Mouse (Mus musculus) neural tube, embryonic 13.5 days (tissue): ENCODE measurements at regions not wholly inside any gene's neighbourhood (a gene's known extent, or its start where the extent isn't known, plus 50 kb on each side); places are given as distances from the start of the nearest gene placed in this dataset.
"Not testable (repeated sequence)": the region's sequence is repeated elsewhere in the genome, so short reads cannot be mapped to it uniquely, and the experiment has no call there.

Source experiments
- ATAC-seq: fragments of 200-750 bp; cut with Nextera tagmentation; 2 replicates; pipeline ENCODE4 v1.8.0; 2017; ENCODE audit warnings: low read depth, mild to moderate bottlenecking, moderate TSS enrichment, moderate library complexity
- H3K27ac ChIP-seq: fragments of 300-500 bp; sonication (generic); replicated peaks from 2 replicates; pipeline ENCODE4 v1.5.1; 2015; ENCODE audit warnings: moderate library complexity, mild to moderate bottlenecking, inconsistent platforms
- H3K27me3 ChIP-seq: fragments of 300-500 bp; sonication (generic); 2 replicates; pipeline ENCODE4 v1.6.1; 2015; ENCODE audit warnings: mild to moderate bottlenecking, inconsistent platforms
- H3K36me3 ChIP-seq: fragments of 300-500 bp; sonication (generic); 2 replicates; pipeline ENCODE4 v1.6.1; 2015; ENCODE audit warnings: mild to moderate bottlenecking, inconsistent platforms
- H3K4me1 ChIP-seq: fragments of 300-500 bp; sonication (generic); replicated peaks from 2 replicates; pipeline ENCODE4 v1.6.1; 2015; ENCODE audit warnings: inconsistent platforms
- H3K4me2 ChIP-seq: fragments of 300-500 bp; sonication (generic); 2 replicates; pipeline ENCODE4 v1.6.1; 2015; ENCODE audit warnings: inconsistent platforms, mild to moderate bottlenecking, moderate library complexity
- H3K4me3 ChIP-seq: fragments of 300-500 bp; sonication (generic); 2 replicates; pipeline ENCODE4 v1.5.1; 2015; ENCODE audit warnings: mild to moderate bottlenecking, inconsistent platforms
- H3K9ac ChIP-seq: fragments of 300-500 bp; sonication (generic); 2 replicates; pipeline ENCODE4 v1.6.1; 2015; ENCODE audit warnings: moderate library complexity, mild to moderate bottlenecking, inconsistent platforms
- H3K9me3 ChIP-seq: fragments of 300-500 bp; sonication (generic); 2 replicates; pipeline ENCODE4 v1.6.1; 2016; ENCODE audit warnings: inconsistent platforms
- WGBS: fragments of 180-500 bp; shearing (Covaris S2); methylation state at CpG from one replicate; pipeline ENCODE4 v1.1.7; 2015; 5-methylcytosine and 5-hydroxymethylcytosine counted together

DNA sequence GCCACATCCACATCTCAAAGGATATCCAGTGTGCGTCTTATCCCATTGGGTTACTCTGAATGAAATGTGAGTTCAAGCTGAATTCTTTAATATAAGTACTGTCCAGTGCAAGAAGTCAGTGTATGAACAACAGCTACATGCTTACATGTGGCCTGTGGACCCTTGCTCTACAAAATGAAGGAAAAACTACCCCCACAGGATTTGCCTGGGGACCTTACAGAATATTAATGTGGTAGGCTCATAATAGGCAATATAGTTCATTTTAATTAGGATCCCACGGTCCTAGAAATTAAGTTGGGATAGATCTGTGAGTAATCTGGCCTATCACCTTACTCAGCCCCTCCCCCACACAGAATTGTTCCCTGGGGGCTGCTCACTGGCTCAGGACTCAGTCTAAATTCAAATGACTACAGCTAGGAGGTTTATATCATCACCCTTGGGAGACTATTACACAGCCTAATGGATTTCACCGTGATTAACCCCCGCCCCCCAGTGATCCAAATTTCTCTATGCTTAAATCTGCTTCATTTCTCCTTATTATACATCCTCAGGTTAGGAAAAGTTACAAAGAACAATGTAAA, 145.4 kb upstream of the 1700025G04Rik start:
- H3K9me3 ChIP-seq: no peaks in the 10 kb centered on the region
- ATAC-seq: peak; percentile 77
- H3K4me2 ChIP-seq: no peak overlapping the region
- H3K27me3 ChIP-seq: no peaks in the 10 kb centered on the region
- WGBS: 38% methylated on average over 4 of the region's 4 CpGs
- peaks cover 22% of the 10 kb centered on the region for H3K4me1 ChIP-seq
- H3K9ac ChIP-seq: no peak overlapping the region
- no peak overlapping the region for H3K4me3 ChIP-seq
- peak overlapping the region; percentile 42 for H3K27ac ChIP-seq
- no peaks in the 10 kb centered on the region for H3K36me3 ChIP-seq

DNA sequence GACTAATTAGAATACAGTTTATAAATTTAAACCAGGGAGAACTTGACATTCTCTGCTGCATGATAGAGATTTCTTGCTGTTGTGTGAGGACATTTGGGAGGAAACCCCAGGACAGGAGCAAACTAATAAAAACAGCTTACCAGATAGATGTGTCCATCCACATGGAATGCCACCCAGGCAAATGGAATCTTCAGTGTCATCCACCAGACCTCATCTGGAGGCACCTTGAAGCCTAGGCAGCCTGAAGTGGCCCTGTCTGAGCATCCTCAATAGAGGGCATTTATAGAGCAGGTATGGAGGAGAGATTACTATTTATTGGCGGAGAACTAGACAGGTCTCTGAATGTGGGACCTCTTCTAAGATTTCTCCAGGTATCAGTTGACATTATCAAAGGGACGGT, 144.8 kb upstream of the 1700025G04Rik start:
- Histone ChIP-seq H3K27ac (peak overlapping the region; percentile 42), H3K36me3 (no peaks in the 10 kb centered on the region), H3K4me3 (no peak overlapping the region), H3K9ac (no peak overlapping the region), H3K4me1 (peaks cover 25% of the 10 kb centered on the region), H3K4me2 (no peak overlapping the region), H3K9me3 (no peaks in the 10 kb centered on the region), H3K27me3 (no peaks in the 10 kb centered on the region)
- ATAC-seq: peak; percentile 10; the same call in 1 of the 2 replicates
- WGBS: 90% methylated on average over 2 of the region's 2 CpGs

DNA sequence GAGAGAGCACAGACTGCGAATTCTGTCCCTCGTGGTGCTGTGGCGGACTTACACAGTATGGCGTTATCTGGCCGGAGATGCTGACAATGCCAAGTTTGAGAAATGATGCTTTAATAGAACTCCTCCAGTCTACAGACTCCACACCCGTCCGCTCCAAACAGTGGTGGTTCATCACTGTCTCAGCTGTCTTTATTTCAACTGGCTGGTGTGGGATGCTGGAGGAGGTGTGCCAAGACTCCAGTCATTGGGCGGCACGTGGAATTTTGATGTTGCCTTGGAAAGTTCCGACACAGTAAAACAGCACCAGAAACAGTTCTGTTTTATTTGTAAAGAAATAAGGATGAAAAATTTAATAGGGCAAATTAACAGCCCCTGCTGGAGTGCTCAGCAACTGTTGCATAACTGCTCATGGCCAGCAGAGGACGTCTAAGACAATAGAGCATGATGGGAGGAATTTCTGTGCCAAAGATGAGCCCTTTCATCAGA, 141.8 kb upstream of the 1700025G04Rik start:
- no peak for ATAC-seq
- WGBS: 70% methylated on average over 11 of the region's 11 CpGs
- Histone ChIP-seq H3K4me3 (no peak overlapping the region), H3K27ac (no peak overlapping the region), H3K4me1 (peaks cover 31% of the 10 kb centered on the region), H3K4me2 (no peak overlapping the region), H3K36me3 (no peaks in the 10 kb centered on the region), H3K27me3 (no peaks in the 10 kb centered on the region), H3K9ac (no peak overlapping the region), H3K9me3 (no peaks in the 10 kb centered on the region)

DNA sequence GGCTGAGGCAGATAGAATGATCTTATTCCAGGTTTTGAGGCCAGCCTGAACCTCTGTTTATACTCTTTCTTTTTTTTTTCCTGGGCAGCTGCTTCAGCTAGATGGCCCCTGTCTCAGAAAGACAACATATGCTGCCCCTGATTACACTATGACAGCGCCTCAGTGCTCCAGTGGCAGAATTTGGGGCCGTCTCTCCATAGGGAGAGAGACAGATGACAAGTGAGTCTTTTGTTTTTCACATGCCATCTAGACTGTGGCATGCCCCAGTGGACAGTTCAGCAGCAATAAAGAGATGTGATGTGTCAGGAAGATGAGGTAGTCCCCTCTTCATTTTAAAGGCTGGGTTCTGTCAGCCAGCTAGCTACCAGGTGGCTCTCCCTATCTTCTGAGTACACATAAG, 139.8 kb upstream of the 1700025G04Rik start:
- Histone ChIP-seq H3K4me1 (peaks cover 14% of the 10 kb centered on the region), H3K9me3 (no peaks in the 10 kb centered on the region), H3K4me2 (no peak overlapping the region), H3K27me3 (no peaks in the 10 kb centered on the region), H3K4me3 (no peak overlapping the region), H3K9ac (no peak overlapping the region), H3K27ac (no peak overlapping the region), H3K36me3 (no peaks in the 10 kb centered on the region)
- no peak for ATAC-seq
- WGBS: 42% methylated on average over 2 of the region's 2 CpGs

DNA sequence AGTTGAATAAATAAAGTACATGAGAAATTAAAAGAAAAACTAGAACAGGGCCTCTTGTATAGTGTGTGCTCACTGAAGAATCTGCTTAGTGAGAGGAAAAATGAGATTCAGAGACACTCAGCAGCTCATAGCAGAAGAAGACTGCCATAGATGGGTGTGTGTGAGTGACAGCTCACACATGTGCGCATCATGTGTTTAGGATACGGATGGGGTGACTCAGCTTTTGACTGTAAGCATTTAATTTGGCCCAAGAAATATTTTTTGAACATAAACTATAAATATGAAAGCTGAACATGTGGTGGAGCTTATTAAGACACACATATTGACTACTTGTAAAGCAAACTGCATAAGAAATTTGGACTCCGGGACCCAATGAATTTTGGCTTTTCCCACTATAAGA, 136.1 kb upstream of the 1700025G04Rik start:
- H3K9me3 ChIP-seq: no peaks in the 10 kb centered on the region
- WGBS: 92% methylated on average over 3 of the region's 3 CpGs
- H3K27ac ChIP-seq: no peak overlapping the region
- no peak overlapping the region for H3K4me2 ChIP-seq
- H3K36me3 ChIP-seq: no peaks in the 10 kb centered on the region
- no peak overlapping the region for H3K9ac ChIP-seq
- H3K4me3 ChIP-seq: no peak overlapping the region
- no peaks in the 10 kb centered on the region for H3K27me3 ChIP-seq
- H3K4me1 ChIP-seq: peaks cover 9% of the 10 kb centered on the region
- ATAC-seq: no peak

DNA sequence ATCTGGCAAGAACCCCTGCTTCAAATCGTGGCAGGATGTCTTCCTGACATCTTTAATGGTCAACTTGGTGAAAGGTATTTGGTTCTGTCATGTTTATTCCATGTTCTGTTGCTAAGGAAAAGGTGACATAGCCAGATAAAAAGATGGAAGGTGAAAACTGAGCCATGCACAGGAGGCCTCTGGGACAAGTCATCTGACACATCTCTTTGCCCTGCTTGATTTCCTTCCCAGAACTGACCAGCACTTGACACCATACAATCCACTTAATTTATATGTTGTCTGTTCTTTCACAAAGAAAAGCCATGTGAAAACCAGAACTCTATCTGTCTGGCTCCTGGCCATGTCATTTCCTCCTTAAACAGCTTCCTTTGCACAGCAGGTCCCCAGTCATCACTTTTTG, 133.7 kb upstream of the 1700025G04Rik start:
- no peaks in the 10 kb centered on the region for H3K27me3 ChIP-seq
- no peak for ATAC-seq
- no peaks in the 10 kb centered on the region for H3K36me3 ChIP-seq
- no peak overlapping the region for H3K27ac ChIP-seq
- WGBS: 68% methylated on average over 1 of the region's 1 CpGs
- no peak overlapping the region for H3K4me2 ChIP-seq
- H3K4me1 ChIP-seq: no peaks in the 10 kb centered on the region
- no peaks in the 10 kb centered on the region for H3K9me3 ChIP-seq
- H3K9ac ChIP-seq: no peak overlapping the region
- no peak overlapping the region for H3K4me3 ChIP-seq

DNA sequence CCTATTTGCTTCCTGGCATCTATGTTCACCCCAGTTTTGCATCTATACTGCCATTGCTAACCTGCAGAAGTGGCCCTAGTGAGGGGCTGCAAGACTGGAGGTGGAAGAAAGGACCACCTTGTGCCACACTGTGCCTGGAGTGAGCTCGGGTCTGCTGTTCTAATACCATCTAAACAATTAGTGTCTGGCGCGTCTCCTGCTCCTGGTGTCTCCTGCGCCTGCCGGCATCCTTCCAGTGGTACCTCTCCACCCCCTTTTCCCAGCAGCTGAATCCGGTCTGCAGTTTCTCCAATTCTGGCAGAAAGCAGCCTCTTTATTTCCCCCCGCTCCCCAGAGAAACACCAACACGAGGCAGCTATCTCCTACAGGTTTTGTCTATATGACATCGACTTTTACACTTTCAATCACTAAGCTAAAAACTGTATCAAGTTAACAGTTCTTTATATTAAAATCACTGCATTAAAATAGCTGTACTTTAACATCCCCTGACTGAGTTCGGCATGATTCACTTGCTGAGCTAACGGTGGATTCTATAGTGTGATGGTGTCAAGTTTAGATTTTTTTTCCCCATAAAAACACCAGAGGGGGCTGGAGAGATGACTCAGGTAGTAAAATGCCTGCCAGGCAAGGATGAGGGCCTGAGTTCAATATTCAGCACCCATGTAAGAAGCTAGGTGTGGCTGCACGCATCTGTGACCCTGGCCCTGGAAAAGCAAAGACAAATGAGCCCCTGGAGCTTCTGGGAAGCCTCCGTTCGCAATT, 131.1 kb upstream of the 1700025G04Rik start:
- H3K27ac ChIP-seq: no peak overlapping the region
- H3K4me1 ChIP-seq: no peaks in the 10 kb centered on the region
- H3K27me3 ChIP-seq: no peaks in the 10 kb centered on the region
- H3K4me2 ChIP-seq: no peak overlapping the region
- ATAC-seq: no peak
- H3K4me3 ChIP-seq: no peak overlapping the region
- no peaks in the 10 kb centered on the region for H3K9me3 ChIP-seq
- H3K9ac ChIP-seq: no peak overlapping the region
- 81% methylated on average over 14 of the region's 14 CpGs for WGBS
- H3K36me3 ChIP-seq: no peaks in the 10 kb centered on the region

DNA sequence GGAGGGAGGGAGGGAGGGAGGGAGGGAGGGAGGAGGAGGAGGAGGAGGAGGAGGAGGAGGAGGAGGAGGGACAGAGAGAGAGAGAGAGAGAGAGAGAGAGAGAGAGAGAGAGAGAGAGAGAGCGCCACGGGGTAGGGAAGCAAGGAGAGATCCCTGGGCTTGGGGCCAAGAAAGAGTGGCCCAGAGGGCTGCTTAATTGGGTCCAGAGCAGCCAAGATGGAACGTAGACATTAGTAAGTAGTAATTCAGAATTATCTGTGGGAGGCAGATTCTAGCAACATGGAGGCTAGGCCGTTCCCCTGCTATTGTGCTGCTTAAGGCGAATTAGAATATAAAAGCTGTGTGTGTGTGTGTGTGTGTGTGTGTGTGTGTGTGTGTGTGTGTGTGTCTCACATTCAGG, 129.8 kb upstream of the 1700025G04Rik start:
- not testable (repeated sequence) for H3K9me3 ChIP-seq, H3K27ac ChIP-seq, H3K4me1 ChIP-seq, H3K9ac ChIP-seq, H3K36me3 ChIP-seq, H3K4me3 ChIP-seq, H3K4me2 ChIP-seq, H3K27me3 ChIP-seq
- peak; percentile 72; the same call in 1 of the 2 replicates for ATAC-seq
- WGBS: 37% methylated on average over 5 of the region's 5 CpGs

DNA sequence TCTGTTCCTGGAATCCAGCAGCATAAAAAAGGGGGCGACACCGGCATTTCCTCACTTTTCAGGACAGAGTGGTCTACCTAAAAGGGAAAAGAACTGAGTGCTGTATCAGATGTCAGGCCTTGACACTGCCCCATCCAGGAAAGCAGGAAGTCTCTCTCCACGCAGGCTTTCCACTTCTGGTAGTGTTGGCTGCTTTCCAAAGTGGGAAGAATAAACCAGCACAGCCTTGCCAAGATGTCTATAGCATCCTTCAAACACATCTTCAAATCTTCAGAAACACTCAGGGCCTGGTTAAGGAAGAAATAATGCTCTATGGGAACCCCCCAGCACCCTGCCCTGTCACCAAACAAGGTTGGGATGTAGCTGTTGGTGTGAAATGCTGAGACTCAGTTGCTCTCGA, 127.5 kb upstream of the 1700025G04Rik start:
- WGBS: 69% methylated on average over 4 of the region's 4 CpGs
- ATAC-seq: no peak

DNA sequence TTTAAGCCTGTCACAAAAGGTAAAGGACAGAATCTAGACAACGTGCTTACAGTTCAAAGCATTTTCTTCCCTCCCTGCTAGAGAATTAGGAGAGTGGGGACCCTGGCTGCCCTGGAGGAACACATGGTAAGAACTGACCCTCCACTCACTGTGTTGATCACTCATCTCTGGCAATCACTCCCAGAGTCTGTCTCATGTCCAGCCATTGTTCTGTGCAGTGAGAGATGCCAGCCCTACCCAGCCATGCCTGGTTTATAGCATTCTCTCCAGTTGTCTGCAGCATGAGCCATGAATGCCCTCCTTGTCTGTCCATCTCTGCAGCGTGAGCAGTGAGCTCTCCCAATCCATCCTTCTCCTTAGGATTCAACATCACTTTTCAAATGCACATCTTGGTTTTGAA, 124.5 kb upstream of the 1700025G04Rik start:
- H3K9ac ChIP-seq: no peak overlapping the region
- peaks cover 2% of the 10 kb centered on the region; the same call in 1 of the 2 replicates for H3K9me3 ChIP-seq
- H3K27me3 ChIP-seq: no peaks in the 10 kb centered on the region
- no peak overlapping the region for H3K4me3 ChIP-seq
- H3K27ac ChIP-seq: no peak overlapping the region
- no peak overlapping the region for H3K4me2 ChIP-seq
- 79% methylated on average over 2 of the region's 2 CpGs for whole genome bisulfite sequencing
- no peak for ATAC-seq
- H3K36me3 ChIP-seq: no peaks in the 10 kb centered on the region
- H3K4me1 ChIP-seq: no peaks in the 10 kb centered on the region

More for the DNA sequence above, 127.5 kb upstream of the 1700025G04Rik start:
- Histone ChIP-seq H3K4me1 (no peaks in the 10 kb centered on the region), H3K9ac (no peak overlapping the region), H3K36me3 (no peaks in the 10 kb centered on the region), H3K4me3 (no peak overlapping the region), H3K4me2 (no peak overlapping the region), H3K9me3 (no peaks in the 10 kb centered on the region), H3K27me3 (no peaks in the 10 kb centered on the region), H3K27ac (no peak overlapping the region)

DNA sequence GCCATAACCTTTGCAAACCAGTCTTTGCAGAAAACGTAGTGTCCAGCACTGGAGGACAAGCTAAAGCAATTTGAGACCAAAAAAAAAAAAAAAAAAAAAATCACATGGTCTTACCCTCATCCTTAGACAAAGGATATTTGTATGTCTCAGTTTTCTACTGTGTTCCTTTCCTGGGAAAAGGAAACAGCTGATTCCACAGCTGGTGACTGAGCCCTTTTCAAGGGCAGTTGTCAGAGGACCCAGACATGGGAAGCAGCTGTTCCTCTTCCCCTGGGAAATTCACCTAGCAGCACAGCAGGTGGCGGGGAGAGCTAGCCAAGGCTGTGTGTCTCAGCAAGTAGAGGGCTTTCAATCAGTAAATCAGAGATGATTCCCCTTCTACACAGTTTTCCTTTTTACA, 113.3 kb upstream of the 1700025G04Rik start:
- H3K4me3 ChIP-seq: no peak overlapping the region
- peak; percentile 53 for ATAC-seq
- 48% methylated on average over 2 of the region's 2 CpGs for WGBS
- H3K36me3 ChIP-seq: no peaks in the 10 kb centered on the region
- no peak overlapping the region for H3K4me2 ChIP-seq
- H3K9me3 ChIP-seq: no peaks in the 10 kb centered on the region
- no peaks in the 10 kb centered on the region for H3K27me3 ChIP-seq
- peak overlapping the region; percentile 57 for H3K27ac ChIP-seq
- H3K9ac ChIP-seq: no peak overlapping the region
- peaks cover 8% of the 10 kb centered on the region for H3K4me1 ChIP-seq

DNA sequence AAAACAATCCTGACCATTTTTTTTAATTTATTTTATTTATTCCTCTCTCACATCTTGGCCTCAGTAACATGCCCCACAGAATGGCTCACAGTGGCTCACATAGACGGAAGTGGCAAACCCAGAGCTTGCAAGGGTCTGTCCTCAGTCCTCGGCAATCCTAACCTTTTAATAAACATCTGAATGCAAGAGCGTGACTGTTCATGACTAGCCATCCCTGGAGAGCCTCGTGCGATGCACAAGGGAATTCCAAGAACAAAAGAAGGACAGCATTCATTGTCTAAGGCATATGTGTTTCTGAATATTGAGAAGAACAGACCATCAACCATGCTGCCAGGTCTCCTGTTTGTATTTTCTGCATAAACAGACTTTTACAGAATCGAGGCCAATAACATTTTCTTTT, 98.8 kb upstream of the 1700025G04Rik start:
- 0 out of 2 replicates have a peak overlapping the region, but pooled peaks have one; percentile 24 for H3K27ac ChIP-seq
- H3K27me3 ChIP-seq: no peaks in the 10 kb centered on the region
- no peaks in the 10 kb centered on the region for H3K36me3 ChIP-seq
- WGBS: 37% methylated on average over 6 of the region's 6 CpGs
- H3K4me1 ChIP-seq: peaks cover 11% of the 10 kb centered on the region; the same call in 1 of the 2 replicates
- H3K9me3 ChIP-seq: no peaks in the 10 kb centered on the region
- no peak overlapping the region for H3K9ac ChIP-seq
- H3K4me2 ChIP-seq: no peak overlapping the region
- H3K4me3 ChIP-seq: no peak overlapping the region
- no peak for ATAC-seq
